Mouse (Mus musculus): Measurements from ENCODE around the gene Arhgef11.

- TF ChIP-seq CTCF (IDR thresholded peaks at IDR 0.05; ENCODE audit: low read depth) (no peak), EP300 (optimal IDR thresholded peaks at IDR 0.05) (no peak)
These were observed 116.8 kb downstream of the Arhgef11 start for GRCm38 (mm10) chr3:87733984-87734761.

Data from stomach, postnatal 0 days (tissue).